ENCODE assay signal across 23 mouse cellular contexts in the genomic region with DNA sequence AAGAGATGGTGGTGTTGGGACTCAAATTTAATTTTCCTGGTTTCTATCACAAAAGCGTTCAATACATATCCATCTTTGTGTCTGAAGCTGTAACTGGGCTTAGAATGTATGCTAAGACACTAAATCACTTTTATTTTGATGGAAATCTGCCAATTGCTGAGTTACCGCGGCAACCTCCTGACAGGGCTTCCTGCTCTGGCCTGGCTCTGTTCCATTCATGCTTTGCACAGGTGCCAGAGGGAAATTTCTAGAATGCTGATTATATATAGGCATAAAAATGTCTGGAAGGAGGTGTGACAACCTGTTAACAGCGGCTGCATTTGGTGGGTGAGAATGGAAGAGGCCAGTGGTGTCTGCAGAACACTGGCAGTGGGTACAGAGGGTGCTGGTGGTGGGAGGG. TPM values are rescaled to one million over a fixed set of nuclear protein-coding genes. Genes with fewer than 3 reads are reported as not detected.
DNase-seq lines count a peak whose midpoint lies in the region; ATAC-seq and TF ChIP-seq lines count a peak whose summit lies in the region.
"Had no signal": no experiment of that assay in that cellular context is flagged by ENCODE, and none has a peak within 500 bp of the region (broad histone marks: within the 10 kb centered on the region; RNA-seq: fewer than 3 reads in every experiment).

No protein-coding gene starts in this region.

- H3K9ac ChIP-seq in forebrain, postnatal 0 days = no peak overlapping the region
- no peak overlapping the region for H3K9ac ChIP-seq in forebrain, embryonic 16.5 days (replicated peaks; ENCODE audit: low read depth, low read length)
- H3K9ac ChIP-seq: heart, embryonic 13.5 days; hindbrain, embryonic 12.5 days; liver, embryonic 12.5 days had no signal

- peak; percentile 30 for DNase-seq in forebrain, postnatal 0 days
- DNase-seq in kidney, postnatal 10 days = peak; percentile 37
- no peak for DNase-seq in kidney, adult 18-20 months
- DNase-seq in 416B (ENCODE audit: low read depth) (peak; percentile 36), adipocyte (ENCODE audit: low spot score) (peak; percentile 14)
- no peak for DNase-seq in adrenal gland, postnatal 25 days
- no peak for DNase-seq in frontal cortex, postnatal 25 days (ENCODE audit: low spot score in 2 of 2)
- DNase-seq: cerebellum, adult 18-20 months; embryo, embryonic 11 days; thymus, adult 2 months had no signal

- no peaks in the 10 kb centered on the region for H3K27me3 ChIP-seq in forebrain, postnatal 0 days (ENCODE audit: insufficient read depth, low read length)
- H3K27me3 ChIP-seq in forebrain, embryonic 16.5 days (replicated peaks; ENCODE audit: control insufficient read depth, insufficient read depth, low read length) = no peaks in the 10 kb centered on the region
- H3K27me3 ChIP-seq: hindbrain, embryonic 12.5 days had no signal

- no peaks in the 10 kb centered on the region for H3K9me3 ChIP-seq in forebrain, postnatal 0 days (ENCODE audit: low read length)
- H3K9me3 ChIP-seq in forebrain, embryonic 16.5 days (ENCODE audit: control insufficient read depth, low read length) = no peaks in the 10 kb centered on the region
- H3K9me3 ChIP-seq: heart, embryonic 13.5 days; hindbrain, embryonic 12.5 days; liver, embryonic 12.5 days had no signal

- no peak for ATAC-seq in forebrain, postnatal 0 days
- ATAC-seq in forebrain, embryonic 16.5 days = no peak
- ATAC-seq: activated CD4-positive, CD25-positive, alpha-beta regulatory T cell, adult 4 months; liver, embryonic 12.5 days; lung, postnatal 0 days had no signal

- WGBS in forebrain, postnatal 0 days = 39% methylated on average over 4 of the region's 4 CpGs
- WGBS in forebrain, embryonic 16.5 days = 57% methylated on average over 4 of the region's 4 CpGs

- no peaks in the 10 kb centered on the region for H3K36me3 ChIP-seq in forebrain, postnatal 0 days (ENCODE audit: insufficient read depth)
- no peaks in the 10 kb centered on the region for H3K36me3 ChIP-seq in forebrain, embryonic 16.5 days (ENCODE audit: control insufficient read depth, insufficient read depth)
- H3K36me3 ChIP-seq: heart, embryonic 13.5 days; hindbrain, embryonic 12.5 days; liver, embryonic 12.5 days had no signal

- no peak overlapping the region for H3K4me2 ChIP-seq in forebrain, postnatal 0 days (ENCODE audit: low read depth)
- H3K4me2 ChIP-seq in forebrain, embryonic 16.5 days (ENCODE audit: low read length) = no peak overlapping the region
- H3K4me2 ChIP-seq: heart, embryonic 13.5 days; hindbrain, embryonic 12.5 days; liver, embryonic 12.5 days had no signal

- H3K4me1 ChIP-seq in forebrain, postnatal 0 days (ENCODE audit: insufficient read depth) = peaks cover 4% of the 10 kb centered on the region; the same call in 1 of the 2 replicates
- H3K4me1 ChIP-seq in forebrain, embryonic 16.5 days (replicated peaks; ENCODE audit: control insufficient read depth, insufficient read depth, low read length) = peaks cover 5% of the 10 kb centered on the region; the same call in 1 of the 2 replicates
- H3K4me1 ChIP-seq: hindbrain, embryonic 12.5 days; liver, embryonic 12.5 days had no signal

- TF ChIP-seq CTCF in forebrain, postnatal 0 days (IDR thresholded peaks at IDR 0.05; ENCODE audit: low read depth) = no peak

- no peak overlapping the region for H3K27ac ChIP-seq in forebrain, postnatal 0 days (ENCODE audit: low read depth, low read length)
- no peak overlapping the region for H3K27ac ChIP-seq in forebrain, embryonic 16.5 days (ENCODE audit: low read length)
- H3K27ac ChIP-seq: heart, embryonic 13.5 days; hindbrain, embryonic 12.5 days; liver, embryonic 12.5 days had no signal

- H3K4me3 ChIP-seq in forebrain, postnatal 0 days (ENCODE audit: low read depth, low read length) = no peak overlapping the region
- no peak overlapping the region for H3K4me3 ChIP-seq in forebrain, embryonic 16.5 days (replicated peaks; ENCODE audit: low read length)
- H3K4me3 ChIP-seq: erythroblast, embryonic 14.5 days; heart, embryonic 13.5 days; hindbrain, embryonic 12.5 days; liver, embryonic 12.5 days had no signal

RNA-seq across cellular contexts. Expression of gene Gm32742, which starts 18.8 kb away (rescaled TPM):
- total RNA-seq in forebrain, postnatal 0 days (2014; rRNA removed) = not detected in 2 replicates
- polyA plus RNA-seq in forebrain, postnatal 0 days (2015; fragmentation: Nextera tagmentation; extraction: Ambion mirVana) = 0.02 and 0.03 TPM in 2 replicates
- 0.03 and 0.05 TPM in 2 replicates for polyA plus RNA-seq in forebrain, embryonic 16.5 days (2015; fragmentation: Nextera tagmentation; extraction: Ambion mirVana)
- total RNA-seq in adrenal gland, postnatal 25 days (2021) = not detected in 2 replicates
- total RNA-seq: gastrocnemius, postnatal 4 days; layer of hippocampus, postnatal 14 days; left cerebral cortex, postnatal 14 days had no signal
- polyA plus RNA-seq: activated CD4-positive, CD25-positive, alpha-beta regulatory T cell, adult 4 months; erythroblast, embryonic 14.5 days had no signal

RNA-seq across cellular contexts. Expression of gene 4833427G06Rik, which starts 44.6 kb away (rescaled TPM):
- total RNA-seq in forebrain, postnatal 0 days (2014; rRNA removed) = 1.4 and 2.2 TPM in 2 replicates
- polyA plus RNA-seq in forebrain, postnatal 0 days (2015; fragmentation: Nextera tagmentation; extraction: Ambion mirVana) = 1.5 and 2.4 TPM in 2 replicates
- 0.22 and 1.2 TPM in 2 replicates for polyA plus RNA-seq in forebrain, embryonic 16.5 days (2015; fragmentation: Nextera tagmentation; extraction: Ambion mirVana)
- total RNA-seq in adrenal gland, postnatal 25 days (2021) = 0.46 TPM in 1 of 2 replicates, not detected in the other
- total RNA-seq: gastrocnemius, postnatal 4 days; left cerebral cortex, postnatal 14 days; megakaryocyte-erythroid progenitor cell, adult 5-6 weeks had no signal
- polyA plus RNA-seq: activated CD4-positive, CD25-positive, alpha-beta regulatory T cell, adult 4 months; erythroblast, embryonic 14.5 days; heart, embryonic 13.5 days; liver, embryonic 12.5 days; small intestine, adult 2 months; stomach, embryonic 14.5 days; thymus, adult 2 months had no signal

Comparison
In these comparisons a context has a peak if more than half of its experiments do, and no peak if none do; other contexts are left out.
1. DNase-seq: peak in forebrain, postnatal 0 days (single experiment), kidney, postnatal 10 days (single experiment), 416B (single experiment) and adipocyte (single experiment); none in kidney, adult 18-20 months (single experiment), adrenal gland, postnatal 25 days (single experiment) and frontal cortex, postnatal 25 days (0 of 2).